Mouse (Mus musculus): ENCODE measurements at regions not wholly inside any gene's neighbourhood (a gene's known extent, or its start where the extent isn't known, plus 50 kb on each side); places are given as distances from the start of the nearest gene placed in this dataset.

- Histone ChIP-seq H3K27me3 (ENCODE audit: control insufficient read depth, insufficient read depth, low read length) (no peaks in the 10 kb centered on the region), H3K27ac (ENCODE audit: low read depth, low read length) (no peak overlapping the region), H3K9me3 (ENCODE audit: control insufficient read depth, low read length) (no peaks in the 10 kb centered on the region), H3K36me3 (ENCODE audit: control insufficient read depth, insufficient read depth, low read length) (no peaks in the 10 kb centered on the region), H3K4me3 (ENCODE audit: low read depth, low read length) (no peak overlapping the region), H3K4me2 (replicated peaks; ENCODE audit: low read depth, low read length) (no peak overlapping the region), H3K9ac (ENCODE audit: low read depth, low read length) (no peak overlapping the region), H3K4me1 (replicated peaks; ENCODE audit: control insufficient read depth, insufficient read depth, low read length) (no peaks in the 10 kb centered on the region)
- ATAC-seq (ENCODE audit: low FRiP score) = no peak
- DNase-seq (ENCODE audit: low spot score) = no peak
- WGBS = 83% methylated on average over 2 of the region's 2 CpGs
These were observed 536.6 kb downstream of the Gm43517 start for GRCm38 (mm10) chr12:49921608-49922007.

- H3K27ac ChIP-seq (ENCODE audit: low read depth, low read length) = no peak overlapping the region
- no peak overlapping the region for H3K9ac ChIP-seq (ENCODE audit: low read depth, low read length)
- no peak overlapping the region for H3K4me3 ChIP-seq (ENCODE audit: low read depth, low read length)
- H3K36me3 ChIP-seq (ENCODE audit: control insufficient read depth, insufficient read depth, low read length) = no peaks in the 10 kb centered on the region
- WGBS = 82% methylated on average over 2 of the region's 2 CpGs
- no peaks in the 10 kb centered on the region for H3K9me3 ChIP-seq (ENCODE audit: control insufficient read depth, low read length)
- DNase-seq (ENCODE audit: low spot score) = no peak
- no peaks in the 10 kb centered on the region for H3K27me3 ChIP-seq (ENCODE audit: control insufficient read depth, insufficient read depth, low read length)
- no peaks in the 10 kb centered on the region for H3K4me1 ChIP-seq (replicated peaks; ENCODE audit: control insufficient read depth, insufficient read depth, low read length)
- no peak for ATAC-seq (ENCODE audit: low FRiP score)
- no peak overlapping the region for H3K4me2 ChIP-seq (replicated peaks; ENCODE audit: low read depth, low read length)
These were observed 555.8 kb downstream of the Gm43517 start for GRCm38 (mm10) chr12:49940818-49941217.

DNA sequence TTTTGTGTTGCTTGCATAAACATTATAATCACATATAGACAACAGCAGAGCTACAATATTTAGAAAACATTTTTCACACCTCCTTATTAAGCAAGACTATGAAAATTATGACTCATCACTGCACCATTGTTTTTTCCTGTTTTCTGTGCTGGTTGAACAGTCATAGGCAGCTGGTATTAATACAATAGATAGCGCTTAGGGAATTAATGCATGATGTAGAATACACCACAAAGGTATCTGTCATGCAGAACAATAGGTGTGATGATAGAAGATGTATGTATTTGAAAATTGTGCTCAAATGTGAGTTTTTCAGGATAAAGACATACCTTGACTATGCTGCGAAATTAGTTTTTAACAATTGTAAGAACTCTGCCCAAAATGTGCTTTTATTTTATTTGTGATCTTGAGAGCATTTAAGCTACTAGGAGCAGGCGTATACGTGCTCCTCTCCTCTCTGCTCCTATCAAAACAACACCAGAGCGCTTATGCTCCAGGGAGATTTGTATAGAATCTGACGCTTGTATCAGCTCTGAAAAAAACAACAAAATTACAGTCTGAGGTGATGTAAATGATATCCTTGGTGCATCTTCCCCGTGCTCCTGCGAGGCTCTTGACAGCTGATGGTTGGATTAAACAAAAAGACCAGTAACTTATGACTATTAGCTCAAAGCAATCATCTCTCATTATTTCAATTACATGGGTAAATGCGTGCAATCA, 560.1 kb downstream of the Gm43517 start:
- no peak for DNase-seq (ENCODE audit: low spot score)

GRCm38 (mm10) chr12:49945628-49946220, 560.8 kb downstream of the Gm43517 start:
- Histone ChIP-seq H3K9me3 (ENCODE audit: control insufficient read depth, low read length) (no peaks in the 10 kb centered on the region), H3K4me1 (replicated peaks; ENCODE audit: control insufficient read depth, insufficient read depth, low read length) (no peaks in the 10 kb centered on the region), H3K4me2 (replicated peaks; ENCODE audit: low read depth, low read length) (no peak overlapping the region), H3K27ac (ENCODE audit: low read depth, low read length) (0 out of 2 replicates have a peak overlapping the region, but pooled peaks have one; percentile 24), H3K36me3 (ENCODE audit: control insufficient read depth, insufficient read depth, low read length) (no peaks in the 10 kb centered on the region), H3K4me3 (ENCODE audit: low read depth, low read length) (no peak overlapping the region), H3K27me3 (ENCODE audit: control insufficient read depth, insufficient read depth, low read length) (no peaks in the 10 kb centered on the region), H3K9ac (ENCODE audit: low read depth, low read length) (no peak overlapping the region)
- DNase-seq (ENCODE audit: low spot score) = peak; percentile 31
- WGBS = 33% methylated on average over 4 of the region's 4 CpGs
- ATAC-seq (ENCODE audit: low FRiP score) = peak; percentile 63

More for the DNA sequence above, 560.1 kb downstream of the Gm43517 start:
- 70% methylated on average over 9 of the region's 9 CpGs for WGBS
- H3K9ac ChIP-seq (ENCODE audit: low read depth, low read length) = no peak overlapping the region
- H3K27ac ChIP-seq (ENCODE audit: low read depth, low read length) = peak overlapping the region; percentile 24; the same call in 1 of the 2 replicates
- H3K4me1 ChIP-seq (replicated peaks; ENCODE audit: control insufficient read depth, insufficient read depth, low read length) = no peaks in the 10 kb centered on the region
- no peaks in the 10 kb centered on the region for H3K27me3 ChIP-seq (ENCODE audit: control insufficient read depth, insufficient read depth, low read length)
- H3K36me3 ChIP-seq (ENCODE audit: control insufficient read depth, insufficient read depth, low read length) = no peaks in the 10 kb centered on the region
- no peak overlapping the region for H3K4me2 ChIP-seq (replicated peaks; ENCODE audit: low read depth, low read length)
- no peaks in the 10 kb centered on the region for H3K9me3 ChIP-seq (ENCODE audit: control insufficient read depth, low read length)
- H3K4me3 ChIP-seq (ENCODE audit: low read depth, low read length) = no peak overlapping the region
- no peak for ATAC-seq (ENCODE audit: low FRiP score)

- Histone ChIP-seq H3K4me2 (replicated peaks; ENCODE audit: low read depth, low read length) (no peak overlapping the region), H3K9me3 (ENCODE audit: control insufficient read depth, low read length) (no peaks in the 10 kb centered on the region), H3K4me1 (replicated peaks; ENCODE audit: control insufficient read depth, insufficient read depth, low read length) (no peaks in the 10 kb centered on the region), H3K4me3 (ENCODE audit: low read depth, low read length) (no peak overlapping the region), H3K9ac (ENCODE audit: low read depth, low read length) (no peak overlapping the region), H3K27me3 (ENCODE audit: control insufficient read depth, insufficient read depth, low read length) (no peaks in the 10 kb centered on the region), H3K27ac (ENCODE audit: low read depth, low read length) (0 out of 2 replicates have a peak overlapping the region, but pooled peaks have one; percentile 5), H3K36me3 (ENCODE audit: control insufficient read depth, insufficient read depth, low read length) (no peaks in the 10 kb centered on the region)
- no peak for ATAC-seq (ENCODE audit: low FRiP score)
- 32% methylated on average over 5 of the region's 5 CpGs for WGBS
- peak; percentile 33 for DNase-seq (ENCODE audit: low spot score)
These were observed 561.8 kb downstream of the Gm43517 start for GRCm38 (mm10) chr12:49946752-49947260.

DNA sequence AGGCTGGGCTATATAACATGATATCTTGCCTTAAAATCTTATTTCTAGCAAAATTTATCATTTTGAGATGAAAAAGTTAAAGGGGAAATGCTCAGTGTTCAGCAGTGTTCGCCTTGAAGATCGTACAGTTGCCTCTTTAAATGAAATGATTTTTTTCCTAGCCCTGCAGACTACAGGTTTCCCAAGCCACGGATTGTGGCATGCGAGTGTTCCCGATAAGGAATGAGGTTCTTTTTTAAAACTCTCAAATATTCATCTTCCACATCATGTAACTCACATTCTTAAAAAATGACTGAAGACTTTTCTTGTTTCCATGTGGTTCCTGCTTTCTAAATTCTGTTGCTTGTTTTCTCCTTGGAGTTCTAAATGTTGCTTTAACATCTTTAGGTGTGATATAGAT, 566.0 kb downstream of the Gm43517 start:
- Histone ChIP-seq H3K4me3 (ENCODE audit: low read depth, low read length) (no peak overlapping the region), H3K9me3 (ENCODE audit: control insufficient read depth, low read length) (no peaks in the 10 kb centered on the region), H3K27me3 (ENCODE audit: control insufficient read depth, insufficient read depth, low read length) (no peaks in the 10 kb centered on the region), H3K27ac (ENCODE audit: low read depth, low read length) (no peak overlapping the region), H3K4me1 (replicated peaks; ENCODE audit: control insufficient read depth, insufficient read depth, low read length) (no peaks in the 10 kb centered on the region), H3K4me2 (replicated peaks; ENCODE audit: low read depth, low read length) (no peak overlapping the region), H3K36me3 (ENCODE audit: control insufficient read depth, insufficient read depth, low read length) (no peaks in the 10 kb centered on the region), H3K9ac (ENCODE audit: low read depth, low read length) (no peak overlapping the region)
- WGBS = 84% methylated on average over 5 of the region's 5 CpGs
- ATAC-seq (ENCODE audit: low FRiP score) (no peak), DNase-seq (ENCODE audit: low spot score) (no peak)

GRCm38 (mm10) chr12:49951821-49952220, 566.8 kb downstream of the Gm43517 start:
- Histone ChIP-seq H3K9ac (ENCODE audit: low read depth, low read length) (no peak overlapping the region), H3K4me1 (replicated peaks; ENCODE audit: control insufficient read depth, insufficient read depth, low read length) (no peaks in the 10 kb centered on the region), H3K27ac (ENCODE audit: low read depth, low read length) (no peak overlapping the region), H3K9me3 (ENCODE audit: control insufficient read depth, low read length) (no peaks in the 10 kb centered on the region), H3K36me3 (ENCODE audit: control insufficient read depth, insufficient read depth, low read length) (no peaks in the 10 kb centered on the region), H3K4me2 (replicated peaks; ENCODE audit: low read depth, low read length) (no peak overlapping the region), H3K27me3 (ENCODE audit: control insufficient read depth, insufficient read depth, low read length) (no peaks in the 10 kb centered on the region), H3K4me3 (ENCODE audit: low read depth, low read length) (no peak overlapping the region)
- WGBS = 51% methylated on average over 5 of the region's 5 CpGs
- DNase-seq (ENCODE audit: low spot score) (peak; percentile 19), ATAC-seq (ENCODE audit: low FRiP score) (peak; percentile 46; the same call in 1 of the 2 replicates)

DNA sequence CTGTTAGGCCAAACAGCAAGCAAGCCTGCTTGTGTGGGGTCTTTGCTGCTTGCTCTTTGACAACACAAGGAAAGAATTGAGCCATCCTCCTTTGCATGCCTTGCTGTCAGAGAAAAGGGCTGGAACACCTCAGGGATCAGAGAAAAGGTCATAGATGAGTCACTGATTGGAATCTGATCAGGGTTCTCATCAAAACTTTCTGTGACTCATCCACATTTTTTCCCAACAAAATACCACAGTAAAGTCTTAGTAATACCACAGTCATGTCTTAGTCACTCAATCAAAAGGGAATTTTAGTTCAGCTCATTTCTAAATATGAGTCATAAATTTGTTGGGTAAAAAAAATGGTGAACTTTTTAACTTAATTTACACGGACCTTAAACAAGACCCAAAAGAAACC, 583.1 kb downstream of the Gm43517 start:
- no peaks in the 10 kb centered on the region for H3K9me3 ChIP-seq (ENCODE audit: control insufficient read depth, low read length)
- no peaks in the 10 kb centered on the region for H3K4me1 ChIP-seq (replicated peaks; ENCODE audit: control insufficient read depth, insufficient read depth, low read length)
- ATAC-seq (ENCODE audit: low FRiP score) = no peak
- no peak for DNase-seq (ENCODE audit: low spot score)
- H3K27ac ChIP-seq (ENCODE audit: low read depth, low read length) = no peak overlapping the region
- no peak overlapping the region for H3K4me3 ChIP-seq (ENCODE audit: low read depth, low read length)
- WGBS = 73% methylated on average over 1 of the region's 1 CpGs
- no peaks in the 10 kb centered on the region for H3K27me3 ChIP-seq (ENCODE audit: control insufficient read depth, insufficient read depth, low read length)
- H3K36me3 ChIP-seq (ENCODE audit: control insufficient read depth, insufficient read depth, low read length) = no peaks in the 10 kb centered on the region
- H3K4me2 ChIP-seq (replicated peaks; ENCODE audit: low read depth, low read length) = no peak overlapping the region
- H3K9ac ChIP-seq (ENCODE audit: low read depth, low read length) = no peak overlapping the region

DNA sequence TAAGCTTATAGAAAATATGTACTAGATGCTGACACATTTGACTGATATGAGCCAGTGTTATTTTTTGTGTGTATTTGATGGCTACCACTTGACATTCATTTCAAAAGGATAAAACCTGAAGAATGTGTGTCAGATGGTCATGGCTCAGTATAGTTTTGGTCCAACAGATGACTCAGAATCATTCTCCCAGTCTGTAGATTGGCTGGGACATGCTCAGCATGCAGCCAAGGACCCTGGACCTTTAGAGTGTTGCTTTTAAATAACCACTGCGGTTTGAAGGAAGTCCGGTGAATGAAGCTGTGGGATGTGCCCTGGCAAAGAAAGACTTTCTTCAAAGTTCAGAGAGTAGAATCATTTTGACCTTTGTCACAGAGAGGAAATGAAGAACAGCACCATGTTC, 584.6 kb downstream of the Gm43517 start:
- no peak overlapping the region for H3K4me2 ChIP-seq (replicated peaks; ENCODE audit: low read depth, low read length)
- no peak overlapping the region for H3K4me3 ChIP-seq (ENCODE audit: low read depth, low read length)
- H3K4me1 ChIP-seq (replicated peaks; ENCODE audit: control insufficient read depth, insufficient read depth, low read length) = no peaks in the 10 kb centered on the region
- WGBS = 26% methylated on average over 2 of the region's 2 CpGs
- no peak overlapping the region for H3K9ac ChIP-seq (ENCODE audit: low read depth, low read length)
- 0 out of 2 replicates have a peak, but pooled peaks cover 2% of the 10 kb centered on the region for H3K27me3 ChIP-seq (ENCODE audit: control insufficient read depth, insufficient read depth, low read length)
- H3K36me3 ChIP-seq (ENCODE audit: control insufficient read depth, insufficient read depth, low read length) = no peaks in the 10 kb centered on the region
- no peak overlapping the region for H3K27ac ChIP-seq (ENCODE audit: low read depth, low read length)
- no peaks in the 10 kb centered on the region for H3K9me3 ChIP-seq (ENCODE audit: control insufficient read depth, low read length)
- no peak for ATAC-seq (ENCODE audit: low FRiP score)
- DNase-seq (ENCODE audit: low spot score) = no peak
